Mouse (Mus musculus) mouse embryonic stem cell (cell line): ENCODE data around the gene Ddi2.

Experiments
- in situ Hi-C, 2 experiments: fragments of 300-500 bp; cut with MboI; formaldehyde crosslinking; loops; 1 replicate in 1 of 2; 3 replicates in 1 of 2; pipeline ENCODE4 v1.14.3; 2019 to 2020; ENCODE audit warnings: low sequenced_read_pairs in 2 of 2, low pct_unique_long_range_greater_than_20kb in 1 of 2, mixed read lengths in 1 of 2; ENCODE audit not compliant: unreplicated experiment in 1 of 2

Ddi2 gene

DNA sequence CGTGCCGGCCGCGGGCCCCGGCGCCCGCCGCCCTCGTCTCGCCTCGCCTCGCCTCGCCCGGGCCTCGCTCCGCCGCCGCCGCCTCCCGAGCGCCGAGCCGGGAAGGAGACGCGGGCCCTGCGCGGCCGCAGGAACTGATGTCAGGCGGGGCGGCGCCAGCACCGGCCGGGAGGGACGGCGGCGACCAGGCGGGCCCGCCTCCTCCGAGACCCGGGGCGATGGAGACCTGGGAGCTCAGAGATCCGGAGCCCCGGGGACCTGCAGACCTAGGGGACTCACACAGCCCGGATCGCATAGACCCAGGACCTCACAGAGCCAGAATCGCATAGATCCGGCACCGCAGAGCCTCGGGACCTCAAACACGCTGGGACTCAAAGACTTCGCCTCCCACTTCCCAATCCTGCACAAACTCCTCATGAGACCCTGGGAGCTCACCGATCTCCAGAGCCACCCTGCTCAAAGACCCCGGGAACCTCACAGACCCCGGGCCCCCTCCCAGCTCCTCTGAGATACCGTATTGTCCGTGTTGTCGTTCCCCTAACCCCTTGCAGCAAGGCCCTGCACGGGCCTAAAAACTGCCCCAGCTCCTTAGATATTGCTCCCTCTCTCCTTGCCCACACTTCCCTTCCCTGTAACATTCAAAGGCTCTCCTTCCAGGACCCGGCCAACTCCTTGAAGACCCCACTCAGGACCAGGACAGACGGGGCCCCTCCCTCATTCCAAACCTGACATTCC, 59.0 kb downstream of the Ddi2 start:
- in situ Hi-C loops = no loop called here

DNA sequence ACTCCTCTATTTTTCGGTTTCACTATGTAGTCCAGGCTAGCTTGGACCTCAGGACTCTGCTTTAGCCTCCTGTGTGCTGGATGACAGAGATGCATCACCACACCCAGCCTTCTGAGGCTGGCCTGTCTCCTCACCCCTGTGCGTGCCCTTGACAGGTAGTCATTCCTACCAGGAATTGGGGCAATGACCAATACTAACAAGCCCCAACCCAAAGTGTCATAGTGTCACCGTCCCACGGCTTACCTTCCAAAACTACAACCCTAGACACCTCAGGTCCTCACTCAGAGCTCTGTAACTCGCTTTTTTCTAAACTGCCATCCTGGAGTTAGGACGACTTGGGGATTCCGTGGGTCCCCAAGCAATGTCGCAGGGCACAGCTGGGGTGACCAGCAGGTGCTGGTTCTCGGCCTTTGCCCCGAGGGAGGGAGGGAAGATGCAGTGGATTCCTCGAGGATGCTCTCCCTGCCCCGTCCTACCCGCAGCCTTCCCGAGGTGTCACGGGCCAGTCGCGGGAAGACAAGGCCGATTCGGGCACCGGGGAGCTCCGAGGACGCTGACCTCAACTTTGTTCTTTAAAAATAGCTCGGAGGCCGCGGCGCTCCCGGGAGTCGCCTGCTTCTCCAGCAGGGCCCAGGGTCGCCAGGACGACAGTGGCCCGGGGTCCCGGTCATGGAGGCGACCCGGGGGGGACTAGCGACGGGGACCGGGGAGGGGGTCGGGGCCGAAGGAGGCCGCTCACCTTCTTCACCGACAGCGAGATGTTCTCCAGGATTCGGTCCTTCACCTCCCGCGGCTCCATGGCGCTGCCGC, 59.9 kb downstream of the Ddi2 start:
- in situ Hi-C loops = no loop called here

DNA sequence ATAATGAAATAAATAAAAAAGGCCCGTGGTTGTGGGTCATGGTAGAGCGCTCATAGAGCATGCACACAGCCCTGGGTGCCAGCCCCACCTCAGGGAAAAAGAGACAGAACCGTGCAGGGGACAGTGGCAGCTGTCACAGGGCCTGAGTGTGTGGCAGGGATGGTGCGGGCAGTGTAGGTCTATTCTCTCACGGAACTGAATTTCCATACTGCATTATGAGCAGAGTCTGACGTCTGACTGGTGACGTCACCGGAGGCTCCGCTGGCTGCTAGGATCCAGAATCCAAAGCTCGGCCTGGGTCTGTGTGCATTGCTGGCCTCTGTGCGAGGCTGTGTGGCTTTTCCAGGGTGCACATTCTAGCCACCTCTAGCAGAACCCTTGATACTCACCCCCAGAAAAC, 62.3 kb downstream of the Ddi2 start:
- in situ Hi-C loops = no loop called here

GRCm38 (mm10) chr4:141659739-141660138, 63.5 kb downstream of the Ddi2 start:
- in situ Hi-C loops = no loop called here

DNA sequence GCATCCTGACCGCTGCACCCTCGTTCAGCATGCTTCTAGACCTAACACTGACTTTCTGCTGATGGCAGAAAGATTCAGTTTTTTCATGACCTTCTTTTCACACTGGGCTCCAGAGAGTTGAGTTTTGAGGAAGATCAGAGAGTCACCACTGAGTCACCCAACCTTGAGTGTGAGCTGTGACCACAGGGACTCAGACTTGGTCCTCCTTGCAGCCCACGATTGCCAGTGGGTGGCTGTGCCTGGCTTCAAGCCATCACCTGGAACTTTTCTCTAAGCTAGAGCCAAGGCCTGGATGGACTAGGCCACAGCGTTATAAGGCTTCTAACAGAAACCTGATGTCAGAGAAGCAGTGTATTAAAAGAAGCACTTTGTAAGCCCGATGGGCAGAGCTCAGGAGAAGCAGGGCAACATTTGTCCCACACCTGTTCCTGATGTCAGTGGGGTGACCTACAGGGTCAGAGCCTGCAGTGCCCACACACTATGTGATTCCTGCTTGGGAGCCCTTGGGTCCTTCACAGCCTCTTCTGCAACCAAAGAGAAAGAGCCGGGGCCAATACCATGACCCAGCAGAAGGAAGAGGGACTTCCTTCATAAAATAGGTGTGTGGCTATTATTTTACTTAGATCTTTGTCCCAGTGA, 64.3 kb downstream of the Ddi2 start:
- in situ Hi-C loops = no loop called here

GRCm38 (mm10) chr4:141656932-141657331, 66.3 kb downstream of the Ddi2 start:
- in situ Hi-C loops = no loop called here

GRCm38 (mm10) chr4:141655908-141656608, 67.2 kb downstream of the Ddi2 start:
- in situ Hi-C loops = no loop called here

- in situ Hi-C loops = no loop called here
Observed at GRCm38 (mm10) chr4:141654509-141654908, 68.7 kb downstream of the Ddi2 start.

DNA sequence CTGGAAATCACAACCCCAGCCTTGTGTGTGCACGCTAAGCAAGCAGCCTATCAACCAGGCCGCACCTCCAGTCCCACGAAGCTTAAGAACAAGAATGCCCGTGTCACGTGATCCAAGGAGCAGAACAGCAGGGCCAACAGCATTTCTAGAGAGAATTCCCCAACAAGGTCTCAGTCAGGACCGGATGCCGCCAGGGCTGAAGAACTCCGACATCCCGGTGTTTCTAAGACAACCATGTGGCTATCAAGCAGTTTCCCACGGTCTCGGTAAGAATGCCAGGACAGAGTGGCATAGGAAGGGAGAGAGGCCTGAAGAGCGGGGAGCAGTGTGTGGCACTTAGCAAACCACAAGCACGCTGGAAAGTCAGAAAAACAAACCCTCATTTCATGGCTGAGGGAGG, 69.4 kb downstream of the Ddi2 start:
- in situ Hi-C loops = no loop called here

GRCm38 (mm10) chr4:141653044-141653443, 70.2 kb downstream of the Ddi2 start:
- in situ Hi-C loops = no loop called here

- in situ Hi-C loops = no loop called here
Observed at GRCm38 (mm10) chr4:141651944-141652343, 71.3 kb downstream of the Ddi2 start.

DNA sequence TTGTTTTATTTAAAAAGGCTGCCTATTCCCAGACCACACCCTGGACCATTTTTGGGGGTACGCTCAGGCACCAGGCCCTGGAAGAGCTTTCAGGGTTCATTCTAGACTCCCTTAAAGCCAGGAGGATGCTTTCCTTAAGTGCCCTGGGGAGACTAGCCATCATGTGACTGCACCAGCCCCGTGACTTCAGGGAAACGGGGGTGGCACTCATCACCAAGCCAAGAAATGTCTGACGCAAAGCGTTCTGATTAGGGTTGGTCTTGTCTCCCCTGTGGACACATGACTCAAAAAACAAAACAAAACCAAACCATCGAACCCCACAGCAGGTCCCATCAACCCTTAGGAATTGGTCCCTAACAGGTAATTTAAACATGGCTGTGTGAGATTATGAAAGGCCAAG, 71.9 kb downstream of the Ddi2 start:
- in situ Hi-C loops = no loop called here

DNA sequence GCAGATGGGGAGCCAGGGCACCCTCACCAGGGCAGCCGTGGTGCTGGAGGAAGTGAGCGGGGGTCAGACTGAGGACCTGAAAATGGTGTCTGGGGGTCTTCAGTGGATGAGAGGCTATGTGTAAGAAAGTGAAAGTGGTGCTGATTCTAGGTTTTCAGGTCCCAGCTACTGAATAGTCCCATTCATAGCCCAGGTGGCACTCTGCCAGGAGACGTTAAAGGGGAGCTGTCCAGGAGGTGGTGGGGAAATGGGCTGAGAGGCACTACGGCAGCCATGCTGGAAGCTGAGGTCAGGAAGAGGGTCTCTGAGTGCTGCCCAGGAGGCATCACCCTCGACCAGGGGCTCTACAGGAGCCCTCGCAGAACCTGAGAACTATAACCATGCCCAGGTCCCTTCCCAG, 74.0 kb downstream of the Ddi2 start:
- in situ Hi-C loops = no loop called here

DNA sequence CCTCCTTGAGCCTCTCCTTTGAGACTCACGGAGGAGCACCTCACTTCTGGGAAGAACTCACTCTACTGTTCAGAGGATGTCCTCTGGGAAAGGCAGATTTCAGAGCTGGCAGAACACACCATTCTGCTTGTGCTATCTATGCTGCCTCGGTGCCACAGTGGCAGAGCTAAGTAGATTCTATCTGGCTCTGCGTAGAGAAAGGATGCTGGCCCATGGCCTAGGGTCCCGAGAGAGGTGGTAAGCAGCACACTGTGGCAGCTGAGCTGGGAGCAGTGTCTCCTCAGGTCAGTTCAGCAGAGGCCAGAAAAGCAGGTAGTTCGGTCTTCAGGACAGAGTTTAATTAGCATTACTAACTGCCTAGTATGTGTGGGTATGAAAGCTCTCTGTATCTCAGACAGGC, 75.0 kb downstream of the Ddi2 start:
- in situ Hi-C loops = no loop called here

GRCm38 (mm10) chr4:141647187-141647586, 76.0 kb downstream of the Ddi2 start:
- in situ Hi-C loops = no loop called here

DNA sequence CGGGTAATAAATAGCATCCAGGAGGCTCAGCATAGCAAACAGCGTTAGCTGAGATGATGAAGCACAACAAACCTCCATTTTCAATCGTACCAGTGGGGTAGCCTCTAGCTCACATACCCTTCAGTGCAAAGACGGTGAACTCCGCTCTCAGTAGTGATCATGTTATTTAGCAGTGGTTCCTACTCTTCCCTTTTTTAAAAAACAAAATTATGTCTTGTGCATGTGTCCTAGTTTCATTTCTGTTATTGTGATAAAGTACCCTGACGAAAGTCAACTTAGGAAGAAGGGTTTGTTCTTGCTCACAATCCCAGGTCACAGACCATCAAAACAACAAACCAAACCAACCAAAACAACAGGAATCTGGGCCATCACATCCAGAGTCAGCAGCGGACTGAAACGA, 77.2 kb downstream of the Ddi2 start:
- in situ Hi-C loops = no loop called here

GRCm38 (mm10) chr4:141643118-141643855, 79.9 kb downstream of the Ddi2 start:
- in situ Hi-C loops = no loop called here
